Mouse (Mus musculus) cerebellum, adult 9-11 months (tissue): ENCODE data around the gene Cav2.
A peak's percentile ranks its signal among the peaks of the same experiment; 100 is the strongest.

Experiments
- DNase-seq: peaks from one replicate; pipeline ENCODE4 v3.0.0; 2022

Gene Cav2

GRCm38 (mm10) chr6:17280939-17281756, at the start of gene Cav2:
Cav2 (plus strand) TSS chr6:17281185.
- DNase-seq, result peak; percentile 79

GRCm38 (mm10) chr6:17239693-17240092, 41.3 kb upstream of the Cav2 start:
- DNase-seq, result no peak

- no peak for DNase-seq
Measured at GRCm38 (mm10) chr6:17241013-17241412, 40.0 kb upstream of the Cav2 start.

GRCm38 (mm10) chr6:17246959-17247358, 34.0 kb upstream of the Cav2 start:
- no peak for DNase-seq

- no peak for DNase-seq
Measured at GRCm38 (mm10) chr6:17247673-17248072, 33.3 kb upstream of the Cav2 start.

GRCm38 (mm10) chr6:17248241-17248640, 32.7 kb upstream of the Cav2 start:
- DNase-seq, result no peak

- DNase-seq, result no peak
Measured at GRCm38 (mm10) chr6:17251958-17252357, 29.0 kb upstream of the Cav2 start.

- no peak for DNase-seq
Measured at GRCm38 (mm10) chr6:17258142-17258541, 22.8 kb upstream of the Cav2 start.

GRCm38 (mm10) chr6:17258911-17259310, 22.1 kb upstream of the Cav2 start:
- no peak for DNase-seq

GRCm38 (mm10) chr6:17262786-17263185, 18.2 kb upstream of the Cav2 start:
- no peak for DNase-seq

GRCm38 (mm10) chr6:17265043-17265442, 15.9 kb upstream of the Cav2 start:
- DNase-seq, result no peak

GRCm38 (mm10) chr6:17266466-17266865, 14.5 kb upstream of the Cav2 start:
- no peak for DNase-seq

- DNase-seq, result no peak
Measured at GRCm38 (mm10) chr6:17278366-17278765, 2.6 kb upstream of the Cav2 start.

GRCm38 (mm10) chr6:17281757-17282092, 740 bp downstream of the Cav2 start:
- peak; percentile 14 for DNase-seq

GRCm38 (mm10) chr6:17282159-17282558, 1.2 kb downstream of the Cav2 start:
- peak; percentile 4 for DNase-seq

GRCm38 (mm10) chr6:17283834-17284233, 2.8 kb downstream of the Cav2 start:
- no peak for DNase-seq

GRCm38 (mm10) chr6:17286381-17286780, 5.4 kb downstream of the Cav2 start:
- DNase-seq, result no peak

- no peak for DNase-seq
Measured at GRCm38 (mm10) chr6:17295116-17295515, 14.1 kb downstream of the Cav2 start.

GRCm38 (mm10) chr6:17305954-17306601, 25.1 kb downstream of the Cav2 start, which contains the start of gene Cav1:
Cav1 (plus strand) TSS chr6:17306335.
- peak; percentile 16 for DNase-seq

GRCm38 (mm10) chr6:17306602-17307325, 25.8 kb downstream of the Cav2 start:
- no peak for DNase-seq

- peak; percentile 3 for DNase-seq
Measured at GRCm38 (mm10) chr6:17307461-17308115, 26.6 kb downstream of the Cav2 start.

GRCm38 (mm10) chr6:17308661-17309060, 27.7 kb downstream of the Cav2 start:
- no peak for DNase-seq

- no peak for DNase-seq
Measured at GRCm38 (mm10) chr6:17309260-17309659, 28.3 kb downstream of the Cav2 start.
